Mouse (Mus musculus) megakaryocyte, embryonic 14.5 days (primary cell): ENCODE measurements around the gene Rnasek.

Source experiments
- FLI1 ChIP-seq: IDR thresholded peaks from 2 replicates; pipeline ENCODE4 v1.6.1; 2012; ENCODE audit warnings: low read length, inconsistent platforms, mixed read lengths
- GATA1 ChIP-seq: IDR thresholded peaks from 3 replicates; pipeline ENCODE4 v1.6.1; 2012; ENCODE audit warnings: mixed read lengths, low read length, inconsistent platforms, borderline replicate concordance

- no peak for TF ChIP-seq GATA1
- no peak for TF ChIP-seq FLI1
Measured at GRCm38 (mm10) chr11:70206801-70207200, 32.8 kb downstream of the Rnasek start.
